Mouse (Mus musculus): Measurements from ENCODE around the gene Slc30a2.
"Not testable (repeated sequence)": the region's sequence is repeated elsewhere in the genome, so short reads cannot be mapped to it uniquely, and the experiment has no call there.

Slc30a2 gene

GRCm38 (mm10) chr4:134343071-134344031 lies at the start of gene Slc30a2:
Gene Slc30a2, plus strand, starts transcription at chr4:134343181.
- peak; percentile 77 to 83 for DNase-seq

DNA sequence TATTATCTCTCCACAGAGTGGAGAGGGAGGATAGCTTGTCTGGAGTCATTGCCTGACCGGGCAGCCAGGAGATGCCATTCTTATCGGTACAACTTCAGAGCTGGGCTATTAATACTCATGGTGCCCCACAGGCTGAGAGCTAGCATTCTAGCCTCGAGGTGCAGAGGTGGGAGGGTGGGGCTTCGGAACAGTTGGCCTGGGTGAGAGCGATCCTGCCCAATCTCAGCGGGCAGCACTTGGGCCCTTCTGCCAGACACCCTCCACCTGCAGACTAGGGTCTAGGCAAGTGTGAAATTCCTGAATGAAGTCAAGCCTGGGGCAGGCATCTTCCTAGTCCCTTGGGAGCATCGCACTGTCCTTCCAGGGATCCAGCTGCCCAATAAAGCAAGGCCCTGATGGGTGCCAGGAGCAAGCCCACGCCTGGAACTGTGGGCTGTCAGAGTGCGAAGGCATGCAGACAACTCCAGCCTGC lies 49.3 kb upstream of the Slc30a2 start:
- no peak for DNase-seq

DNA sequence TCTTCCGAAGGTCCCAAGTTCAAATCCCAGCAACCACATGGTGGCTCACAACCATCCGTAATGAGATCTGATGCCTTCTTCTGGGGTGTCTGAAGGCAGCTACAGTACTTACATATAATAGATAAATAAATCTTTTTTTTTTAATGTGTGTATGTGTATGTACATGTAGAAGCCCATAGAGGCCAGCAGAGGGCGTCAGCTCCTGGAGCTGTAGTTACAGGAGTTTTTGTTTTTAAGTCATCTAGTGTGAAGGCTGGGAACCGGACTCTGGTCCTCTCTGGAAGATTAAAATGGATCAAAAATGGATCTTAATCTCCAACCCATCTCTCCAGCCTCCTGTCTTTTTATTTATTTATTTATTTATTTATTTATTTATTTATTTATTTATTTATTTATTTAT lies 46.9 kb upstream of the Slc30a2 start:
- not testable (repeated sequence) for DNase-seq

- DNase-seq = no peak
These were observed 46.5 kb upstream of the Slc30a2 start for GRCm38 (mm10) chr4:134296523-134296922.

GRCm38 (mm10) chr4:134297369-134297768 lies 45.6 kb upstream of the Slc30a2 start:
- peak; percentile 44 to 45 for DNase-seq

DNA sequence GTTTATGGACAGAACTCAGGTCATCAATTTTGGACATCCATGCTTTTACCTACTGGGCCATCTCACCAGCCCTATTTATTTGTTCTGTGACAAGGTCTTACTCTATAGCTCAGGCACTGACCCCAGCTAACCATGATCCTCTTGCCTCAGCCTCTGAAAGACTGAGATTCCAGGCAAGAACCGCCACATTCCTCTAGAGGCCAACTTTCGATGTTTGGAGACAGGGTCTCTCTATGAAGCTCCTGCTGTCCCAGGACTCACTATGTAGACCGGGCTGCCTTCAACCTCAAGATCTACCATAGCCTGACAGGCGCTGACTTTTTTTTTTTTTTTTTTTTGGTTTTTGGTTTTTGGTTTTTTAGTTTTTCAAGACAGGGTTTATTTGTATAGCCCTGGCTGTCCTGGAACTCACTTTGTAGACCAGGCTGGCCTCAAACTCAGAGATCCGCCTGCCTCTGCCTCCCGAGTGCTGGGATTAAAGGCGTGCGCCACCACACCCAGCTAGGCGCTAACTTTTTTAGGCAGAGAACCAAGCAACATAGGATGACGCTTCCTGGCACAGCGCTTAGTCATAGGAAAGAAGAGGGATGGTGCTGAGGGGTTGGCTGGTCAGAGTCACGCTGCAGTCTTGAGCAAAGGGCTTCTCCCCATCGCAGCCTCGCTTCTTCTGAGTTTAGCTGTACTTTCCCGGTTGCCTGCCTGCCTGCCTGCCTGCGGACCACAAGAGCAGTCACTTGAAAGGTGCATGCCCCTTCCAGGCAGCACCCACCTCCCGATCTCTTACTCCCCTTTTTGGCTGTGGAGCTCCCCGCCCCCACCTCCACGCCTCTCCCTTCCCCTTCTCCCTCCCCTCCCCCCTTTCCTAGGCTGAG lies 44.1 kb upstream of the Slc30a2 start:
- DNase-seq = no peak

DNA sequence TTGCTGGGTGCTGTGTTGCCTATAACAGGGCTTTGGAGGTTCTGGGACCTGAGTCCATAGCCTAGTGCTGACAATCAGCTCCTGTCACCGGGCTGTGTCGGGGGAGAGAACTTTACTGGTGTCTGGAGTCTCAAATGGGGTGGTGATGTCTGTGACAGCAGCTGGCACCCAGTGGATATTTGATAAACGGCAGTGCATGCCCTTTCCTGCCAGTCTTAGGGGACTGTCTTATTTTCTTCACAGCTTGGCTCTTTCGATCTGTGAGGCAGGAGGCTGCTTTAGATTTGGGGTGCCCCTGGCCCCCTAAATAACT lies 43.5 kb upstream of the Slc30a2 start:
- DNase-seq = no peak

GRCm38 (mm10) chr4:134300316-134300715 lies 42.7 kb upstream of the Slc30a2 start:
- no peak for DNase-seq

- no peak for DNase-seq
These were observed 40.9 kb upstream of the Slc30a2 start for GRCm38 (mm10) chr4:134302084-134302483.

- no peak for DNase-seq
These were observed 36.0 kb upstream of the Slc30a2 start for GRCm38 (mm10) chr4:134306963-134307362.

DNA sequence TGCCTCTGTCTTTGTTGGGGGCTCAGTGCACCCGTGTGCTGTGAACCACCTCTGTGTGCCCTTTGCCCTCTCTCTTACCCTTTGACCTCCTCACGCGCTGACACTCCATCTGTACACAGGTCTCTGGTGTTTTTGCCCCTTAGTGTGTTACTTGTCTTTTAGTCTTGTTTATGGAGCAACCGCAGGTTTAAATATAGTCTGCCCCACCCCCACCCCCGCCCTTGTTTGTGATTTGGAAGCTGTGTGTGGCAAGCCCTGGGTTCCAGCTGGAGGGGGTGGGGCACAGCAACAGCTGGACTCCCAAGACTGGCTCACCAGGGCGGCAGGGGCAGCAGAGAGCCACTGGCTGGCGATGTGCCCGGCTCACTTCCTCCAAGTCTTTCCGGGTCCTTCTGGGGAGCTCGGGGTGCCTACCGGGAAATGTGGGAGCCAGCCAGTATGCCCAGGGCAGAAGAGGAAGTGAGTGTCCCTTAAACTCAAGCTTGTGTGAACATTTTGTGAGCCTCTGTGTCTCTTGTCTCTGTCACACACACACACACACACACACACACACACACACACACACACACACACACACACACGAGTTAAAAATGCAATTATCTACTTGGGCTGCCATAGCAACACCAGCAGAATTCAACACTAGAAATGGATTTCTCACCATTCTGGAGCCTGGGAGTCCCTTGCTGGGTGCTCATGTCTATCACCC lies 35.5 kb upstream of the Slc30a2 start:
- DNase-seq = peak; percentile 79 to 90

DNA sequence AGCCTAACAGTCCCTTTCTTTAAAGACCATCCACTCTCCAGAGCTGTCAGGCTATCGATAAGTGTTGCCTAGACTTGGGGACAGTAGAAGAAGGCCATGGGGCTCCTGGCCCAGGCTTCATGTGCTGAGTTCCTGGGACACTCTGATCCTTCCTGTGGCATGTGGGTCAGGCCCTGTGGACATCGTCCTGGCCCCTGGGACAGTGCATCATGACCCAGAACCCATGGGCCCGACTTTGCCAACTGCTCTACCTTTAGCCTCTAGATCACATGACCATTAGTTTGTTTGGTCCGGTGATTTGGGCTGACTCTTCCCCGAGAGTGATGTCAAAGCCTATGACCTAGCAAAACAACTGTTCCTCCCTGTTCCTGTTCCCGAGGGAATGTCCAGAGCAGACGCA lies 32.9 kb upstream of the Slc30a2 start:
- DNase-seq = peak; percentile 74

DNA sequence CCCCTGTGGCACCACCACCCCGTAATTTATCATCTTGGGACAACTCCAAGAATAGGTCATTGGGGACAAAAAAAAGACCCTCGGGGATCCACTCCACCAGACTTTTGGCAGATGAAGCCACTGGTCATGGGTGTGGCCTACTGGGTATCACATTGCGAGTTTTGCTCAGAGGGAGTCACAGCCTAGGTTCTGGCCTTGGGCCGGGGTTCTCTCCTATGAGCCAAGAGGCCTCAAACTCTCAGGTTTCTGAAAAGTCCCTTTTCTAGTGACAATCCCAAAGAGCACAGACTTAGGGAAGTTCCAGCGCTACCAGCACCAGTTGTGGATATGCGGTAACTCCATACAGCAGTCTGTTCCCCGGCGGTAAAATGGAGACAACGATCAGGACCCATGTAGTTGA lies 32.3 kb upstream of the Slc30a2 start:
- no peak for DNase-seq

DNA sequence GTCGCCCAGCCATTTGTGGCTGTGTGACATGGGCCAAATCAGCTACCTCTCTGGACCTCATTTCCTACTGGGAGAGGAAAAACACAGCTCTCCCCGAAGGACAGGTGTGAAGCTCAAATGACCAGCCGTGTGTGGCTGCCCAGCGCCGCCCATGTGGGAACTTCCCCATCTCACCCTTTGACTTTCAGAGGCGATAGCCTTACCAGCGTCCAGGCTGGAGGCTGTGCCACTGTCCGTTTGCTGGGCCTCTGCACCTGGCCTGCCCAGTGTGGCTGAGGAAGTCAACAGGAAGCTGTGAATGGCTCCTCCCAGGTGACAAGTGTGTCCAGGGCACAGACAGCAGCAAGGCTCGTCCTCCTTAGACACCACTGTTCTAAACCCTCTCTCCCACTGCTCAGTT lies 31.2 kb upstream of the Slc30a2 start:
- no peak for DNase-seq

DNA sequence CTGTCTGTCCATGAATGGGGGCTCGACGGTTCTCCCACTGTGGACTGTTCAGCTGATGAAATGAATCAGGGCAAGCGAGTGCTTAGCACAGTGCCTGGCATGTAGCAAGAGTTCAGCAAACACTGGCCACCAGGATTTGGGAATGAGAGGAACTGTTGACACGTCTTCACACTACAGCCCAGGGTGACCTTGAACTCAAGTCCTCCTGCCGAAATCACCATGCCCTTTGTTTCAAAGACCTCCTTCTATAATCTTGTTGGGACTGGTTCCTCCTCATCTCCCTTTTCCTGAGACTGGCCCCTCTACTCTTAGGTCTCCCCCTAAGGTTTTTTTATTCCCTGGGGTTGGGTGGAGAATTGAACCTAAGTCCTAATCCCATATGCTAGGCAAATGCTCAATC lies 30.6 kb upstream of the Slc30a2 start:
- no peak for DNase-seq

DNA sequence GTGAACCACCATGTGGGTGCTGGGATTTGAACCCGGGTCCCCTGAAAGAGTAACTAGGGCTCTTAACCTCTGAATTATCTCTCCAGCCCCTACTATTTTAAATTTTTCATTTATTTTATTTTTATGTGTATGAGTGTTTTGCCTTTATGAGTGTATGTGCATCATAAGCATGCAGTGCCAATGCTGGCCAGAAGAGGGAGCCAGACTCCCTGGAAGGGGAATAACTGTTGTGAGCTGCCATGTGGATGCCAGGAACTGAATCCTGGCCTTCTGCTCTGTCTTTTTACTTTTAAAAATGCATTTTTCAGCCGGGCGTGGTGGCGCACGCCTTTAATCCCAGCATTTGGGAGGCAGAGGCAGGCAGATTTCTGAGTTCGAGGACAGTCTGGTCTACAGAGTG lies 30.1 kb upstream of the Slc30a2 start:
- DNase-seq = peak in 1 of 2 experiments; percentile 44

- DNase-seq = no peak
These were observed 28.8 kb upstream of the Slc30a2 start for GRCm38 (mm10) chr4:134314081-134314655.

GRCm38 (mm10) chr4:134314876-134315275 lies 28.1 kb upstream of the Slc30a2 start, which contains the start of gene Trim63:
Gene Trim63, plus strand, starts transcription at chr4:134315120.
- no peak for DNase-seq

GRCm38 (mm10) chr4:134315470-134315869 lies 27.5 kb upstream of the Slc30a2 start:
- DNase-seq = no peak

- peak; percentile 44 to 77 for DNase-seq
These were observed 26.6 kb upstream of the Slc30a2 start for GRCm38 (mm10) chr4:134316390-134316789.

DNA sequence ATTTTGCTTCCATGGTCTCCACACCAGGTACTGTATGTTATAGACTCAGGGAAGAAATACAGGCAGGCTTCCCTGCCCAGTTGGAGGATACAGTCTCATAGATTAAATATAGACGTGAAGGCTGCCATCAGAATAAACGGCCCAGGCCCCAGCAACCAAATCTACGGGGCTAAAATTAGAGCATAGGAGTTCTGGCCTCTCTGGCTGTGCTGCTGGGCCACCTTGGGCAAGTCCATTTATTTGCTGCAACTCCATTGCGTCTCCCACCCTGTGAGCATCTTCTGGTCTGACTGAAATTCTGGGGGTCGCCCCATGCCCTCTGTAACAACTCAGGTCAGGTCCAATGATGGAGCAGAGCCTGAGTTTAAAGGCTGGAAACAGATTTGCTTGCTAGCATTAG lies 23.9 kb upstream of the Slc30a2 start:
- no peak for DNase-seq

- DNase-seq = no peak
These were observed 23.3 kb upstream of the Slc30a2 start for GRCm38 (mm10) chr4:134319674-134320073.
